Mouse (Mus musculus) liver, embryonic 15.5 days (tissue): Measurements from ENCODE around the gene Fndc3b. TPM values are rescaled to one million over a fixed set of nuclear protein-coding genes. Genes with fewer than 3 reads are reported as not detected.

ENCODE experiments used
- ATAC-seq: fragments of 200-750 bp; cut with Nextera tagmentation; 2 replicates; pipeline ENCODE4 v1.8.0; 2017; ENCODE audit warnings: moderate number of reproducible peaks, mild to moderate bottlenecking, moderate library complexity; ENCODE audit not compliant: insufficient read depth
- H3K27ac ChIP-seq: fragments of 300-500 bp; sonication (generic); replicated peaks from 2 replicates; pipeline ENCODE4 v1.5.1; 2015; ENCODE audit warnings: mild to moderate bottlenecking, inconsistent platforms
- H3K27me3 ChIP-seq: fragments of 300-500 bp; sonication (generic); 2 replicates; pipeline ENCODE4 v1.6.1; 2015; ENCODE audit warnings: mild to moderate bottlenecking, inconsistent platforms
- H3K36me3 ChIP-seq: fragments of 300-500 bp; sonication (generic); replicated peaks from 2 replicates; pipeline ENCODE4 v1.6.1; 2015; ENCODE audit warnings: moderate library complexity, mild to moderate bottlenecking, inconsistent platforms
- H3K4me1 ChIP-seq: fragments of 300-500 bp; sonication (generic); replicated peaks from 2 replicates; pipeline ENCODE4 v1.6.1; 2015; ENCODE audit warnings: inconsistent platforms
- H3K4me2 ChIP-seq: fragments of 300-500 bp; sonication (generic); 2 replicates; pipeline ENCODE4 v1.6.1; 2015; ENCODE audit warnings: moderate library complexity, mild to moderate bottlenecking, inconsistent platforms
- H3K4me3 ChIP-seq: fragments of 300-500 bp; sonication (generic); replicated peaks from 2 replicates; pipeline ENCODE4 v1.5.1; 2015; ENCODE audit warnings: mild to moderate bottlenecking, inconsistent platforms
- H3K9ac ChIP-seq: fragments of 300-500 bp; sonication (generic); 2 replicates; pipeline ENCODE4 v1.6.1; 2015; ENCODE audit warnings: moderate library complexity, mild to moderate bottlenecking, inconsistent platforms
- H3K9me3 ChIP-seq: fragments of 300-500 bp; sonication (generic); replicated peaks from 2 replicates; pipeline ENCODE4 v1.6.1; 2016; ENCODE audit warnings: inconsistent platforms
- WGBS: fragments of 180-500 bp; shearing (Covaris S2); methylation state at CpG from one replicate; pipeline ENCODE4 v1.1.7; 2015; ENCODE audit warnings: mixed read lengths; ENCODE audit not compliant: insufficient replicate concordance; 5-methylcytosine and 5-hydroxymethylcytosine counted together
- polyA plus RNA-seq: library from polyadenylated mRNA; unstranded; fragments of >200 nt; fragmentation: Nextera tagmentation; extraction: Ambion mirVana; gene quantifications from 2 replicates; pipeline ENCODE4 v1.2.1, GENCODE M21; 2015

Fndc3b gene
- polyA plus RNA-seq, 1 experiment from 2014 or later, result 8.5 TPM

DNA sequence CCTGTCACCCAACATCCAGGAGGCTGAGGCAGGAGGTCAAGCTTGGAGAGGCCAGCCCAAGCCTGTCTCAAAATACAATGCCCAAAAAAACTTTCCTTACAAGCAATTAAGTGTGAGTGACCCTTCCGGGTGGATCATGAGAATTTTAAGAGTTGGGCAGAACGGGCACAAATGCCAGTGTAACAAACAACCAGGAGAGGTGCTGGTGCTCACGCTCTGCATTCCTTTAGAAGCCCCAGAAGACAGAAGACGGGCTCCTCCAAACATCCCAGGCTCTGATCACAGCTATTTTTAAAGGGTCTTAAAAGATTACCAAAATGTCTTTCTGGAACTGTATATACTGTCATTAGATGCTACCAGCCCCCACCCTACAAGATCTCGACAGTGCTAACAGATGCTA, 2.5 kb downstream of the Fndc3b start:
- 55% methylated on average over 5 of the region's 5 CpGs for WGBS
- Histone ChIP-seq H3K4me1 (peaks cover 27% of the 10 kb centered on the region; the same call in 1 of the 2 replicates), H3K36me3 (no peaks in the 10 kb centered on the region), H3K27me3 (peaks cover 52% of the 10 kb centered on the region), H3K4me3 (peak overlapping the region; percentile 65), H3K4me2 (peak overlapping the region; percentile 63), H3K9me3 (no peaks in the 10 kb centered on the region), H3K27ac (no peak overlapping the region), H3K9ac (no peak overlapping the region)
- ATAC-seq, result no peak

DNA sequence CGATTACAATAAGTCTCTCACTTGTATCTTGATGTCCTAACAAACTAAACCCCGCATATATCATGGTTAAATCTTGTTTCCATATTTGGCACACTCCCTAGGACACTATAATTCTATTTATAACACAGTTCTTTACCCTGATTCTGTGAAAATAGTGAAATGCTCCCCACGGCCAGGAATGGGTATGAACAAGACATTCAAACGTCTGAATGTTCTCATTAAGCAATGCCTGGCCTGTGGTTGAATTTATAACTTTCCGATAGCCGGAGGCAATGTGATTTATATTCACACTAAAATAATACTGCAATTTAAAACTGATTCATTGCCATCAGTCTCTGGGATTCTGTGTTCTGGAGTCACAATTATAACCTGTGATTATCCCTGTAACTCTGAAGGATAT, 5.3 kb downstream of the Fndc3b start:
- WGBS, result 51% methylated on average over 6 of the region's 6 CpGs
- H3K36me3 ChIP-seq, result no peaks in the 10 kb centered on the region
- H3K4me3 ChIP-seq, result no peak overlapping the region
- ATAC-seq, result no peak
- H3K27ac ChIP-seq, result no peak overlapping the region
- H3K4me1 ChIP-seq, result peaks cover 19% of the 10 kb centered on the region
- no peak overlapping the region for H3K4me2 ChIP-seq
- H3K9ac ChIP-seq, result no peak overlapping the region
- H3K9me3 ChIP-seq, result no peaks in the 10 kb centered on the region
- peaks cover 33% of the 10 kb centered on the region for H3K27me3 ChIP-seq

DNA sequence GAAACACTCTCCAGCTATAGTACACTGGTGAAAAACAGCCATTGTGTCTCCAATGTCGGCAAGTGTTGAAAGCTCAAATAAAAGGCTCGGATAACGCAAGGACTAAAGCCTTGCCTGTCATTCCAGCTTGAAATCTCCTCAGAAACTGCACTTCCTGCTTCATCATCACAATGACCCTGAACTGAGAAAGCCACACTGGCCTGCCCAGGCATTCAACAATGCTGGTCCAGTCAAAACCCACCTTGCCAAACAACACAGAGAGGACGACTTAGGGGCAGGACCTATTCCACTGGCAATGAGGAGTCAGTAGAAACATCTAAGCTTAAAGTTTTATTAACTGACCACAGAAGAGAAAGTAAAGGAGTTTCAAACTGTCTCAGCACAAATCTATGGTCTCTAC, 6.1 kb downstream of the Fndc3b start:
- Histone ChIP-seq H3K9ac (no peak overlapping the region), H3K9me3 (no peaks in the 10 kb centered on the region), H3K4me3 (no peak overlapping the region), H3K36me3 (no peaks in the 10 kb centered on the region), H3K4me1 (peaks cover 14% of the 10 kb centered on the region), H3K27me3 (peaks cover 26% of the 10 kb centered on the region), H3K4me2 (no peak overlapping the region), H3K27ac (no peak overlapping the region)
- 44% methylated on average over 4 of the region's 4 CpGs for WGBS
- no peak for ATAC-seq

DNA sequence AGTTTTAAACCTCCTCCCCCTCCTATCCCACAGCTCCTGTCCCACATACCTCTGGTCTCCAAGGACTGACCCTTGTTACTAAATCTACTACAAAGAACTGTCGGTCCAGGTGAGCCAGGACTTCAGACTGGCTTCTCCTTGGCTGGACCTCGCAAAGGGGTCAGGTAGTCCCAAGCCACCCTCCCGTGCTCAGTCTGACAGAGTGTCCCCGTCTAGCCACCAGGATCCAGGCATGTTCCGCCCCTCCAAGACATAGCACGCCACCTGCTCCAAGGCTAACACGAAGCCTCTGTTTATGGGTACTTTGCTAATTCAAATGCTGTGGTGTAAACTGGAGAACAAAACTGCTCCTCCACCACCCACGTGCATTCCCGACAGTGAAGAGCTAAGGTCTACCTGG, 6.5 kb downstream of the Fndc3b start:
- Histone ChIP-seq H3K27ac (no peak overlapping the region), H3K4me1 (peaks cover 14% of the 10 kb centered on the region), H3K4me2 (no peak overlapping the region), H3K27me3 (peaks cover 22% of the 10 kb centered on the region), H3K36me3 (no peaks in the 10 kb centered on the region), H3K4me3 (no peak overlapping the region), H3K9me3 (no peaks in the 10 kb centered on the region), H3K9ac (no peak overlapping the region)
- WGBS, result 68% methylated on average over 9 of the region's 9 CpGs
- no peak for ATAC-seq

DNA sequence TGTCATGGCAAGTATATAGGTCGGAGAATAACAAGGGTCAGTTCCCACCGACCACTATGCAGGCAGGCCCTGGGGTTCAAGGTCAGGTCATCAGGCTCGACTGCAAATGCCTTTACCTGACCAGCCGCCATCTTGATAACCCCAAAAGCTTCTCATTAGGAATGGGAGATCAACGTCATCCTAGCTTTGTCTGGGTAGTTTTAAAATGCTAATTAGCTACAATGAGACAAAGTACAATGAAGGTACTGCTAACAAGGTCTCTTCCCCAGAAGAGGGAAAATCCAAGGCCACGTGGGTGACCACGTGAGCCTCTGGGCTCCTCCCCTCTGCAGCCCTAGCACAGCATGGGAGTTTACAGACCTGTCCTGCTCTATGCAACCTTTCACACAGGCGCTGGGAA, 7.6 kb downstream of the Fndc3b start:
- Histone ChIP-seq H3K27me3 (peaks cover 11% of the 10 kb centered on the region), H3K4me1 (peaks cover 14% of the 10 kb centered on the region), H3K9me3 (no peaks in the 10 kb centered on the region), H3K9ac (no peak overlapping the region), H3K4me2 (no peak overlapping the region), H3K36me3 (no peaks in the 10 kb centered on the region), H3K27ac (no peak overlapping the region), H3K4me3 (no peak overlapping the region)
- no peak for ATAC-seq
- WGBS, result 60% methylated on average over 8 of the region's 8 CpGs

DNA sequence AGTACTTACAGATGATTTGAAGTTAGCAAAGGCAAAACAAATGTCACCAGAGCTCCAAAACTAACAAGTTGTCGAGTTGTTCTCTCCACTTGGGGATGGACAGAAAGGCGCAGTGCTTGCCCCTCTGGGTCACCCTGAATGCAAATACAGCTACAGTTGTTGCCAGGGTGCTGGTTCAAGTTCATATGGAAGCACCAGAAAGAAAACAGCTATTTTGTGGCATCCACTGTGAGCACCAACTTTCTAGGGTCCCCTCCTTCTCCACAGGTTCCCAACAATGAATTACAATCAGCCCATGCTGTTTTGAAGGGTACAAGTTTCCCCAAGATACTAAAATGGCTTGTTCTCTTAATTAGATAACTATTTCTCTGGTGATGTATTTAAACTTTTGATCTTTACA, 8.0 kb downstream of the Fndc3b start:
- Histone ChIP-seq H3K36me3 (no peaks in the 10 kb centered on the region), H3K4me1 (peaks cover 14% of the 10 kb centered on the region), H3K27me3 (peaks cover 6% of the 10 kb centered on the region; the same call in 1 of the 2 replicates), H3K27ac (no peak overlapping the region), H3K4me2 (no peak overlapping the region), H3K9me3 (no peaks in the 10 kb centered on the region), H3K9ac (no peak overlapping the region), H3K4me3 (no peak overlapping the region)
- no peak for ATAC-seq
- WGBS, result 76% methylated on average over 2 of the region's 2 CpGs

DNA sequence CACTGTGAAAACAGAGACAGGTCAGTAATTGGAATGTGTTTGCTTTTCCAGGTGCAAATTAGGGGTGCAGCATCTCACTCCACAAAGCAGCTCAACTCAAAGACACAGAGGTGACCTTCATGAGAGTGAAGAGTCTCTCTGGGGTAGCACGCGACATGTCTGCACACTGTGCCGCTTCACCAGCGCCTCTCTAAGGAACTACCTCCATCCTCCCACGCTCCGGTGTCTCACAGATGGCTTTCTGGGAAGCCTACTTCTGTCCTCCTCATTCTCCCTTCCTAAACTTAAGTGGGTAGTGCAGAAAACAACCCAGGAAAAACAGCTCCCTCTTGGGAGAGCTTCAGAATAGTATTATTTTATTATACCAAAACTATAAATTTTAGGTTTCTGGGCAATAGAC, 12.4 kb downstream of the Fndc3b start:
- Histone ChIP-seq H3K36me3 (no peaks in the 10 kb centered on the region), H3K9ac (no peak overlapping the region), H3K27me3 (no peaks in the 10 kb centered on the region), H3K4me2 (no peak overlapping the region), H3K4me3 (no peak overlapping the region), H3K4me1 (peaks cover 21% of the 10 kb centered on the region), H3K9me3 (no peaks in the 10 kb centered on the region), H3K27ac (no peak overlapping the region)
- no peak for ATAC-seq
- WGBS, result 86% methylated on average over 6 of the region's 6 CpGs

DNA sequence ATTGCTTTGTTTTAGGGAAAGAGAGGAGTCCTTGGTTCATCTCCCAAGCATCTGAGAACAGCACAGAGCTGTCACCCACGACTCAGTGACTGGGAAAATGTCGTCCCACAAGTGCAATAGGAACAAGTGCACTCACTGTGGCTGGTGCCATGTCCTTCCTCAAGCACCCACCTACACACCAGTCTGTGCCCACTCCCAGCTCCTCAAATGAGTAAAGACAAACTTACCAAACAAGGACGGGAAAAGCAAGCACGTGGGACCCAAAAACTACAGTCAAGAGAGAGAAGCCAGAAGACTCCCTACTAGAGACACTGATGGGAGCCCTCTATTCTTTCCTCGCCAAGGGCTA, 14.7 kb downstream of the Fndc3b start:
- no peak overlapping the region for H3K4me3 ChIP-seq
- no peak overlapping the region for H3K4me2 ChIP-seq
- H3K4me1 ChIP-seq, result peaks cover 33% of the 10 kb centered on the region
- ATAC-seq, result no peak
- H3K36me3 ChIP-seq, result no peaks in the 10 kb centered on the region
- no peak overlapping the region for H3K27ac ChIP-seq
- no peaks in the 10 kb centered on the region for H3K27me3 ChIP-seq
- H3K9me3 ChIP-seq, result no peaks in the 10 kb centered on the region
- no peak overlapping the region for H3K9ac ChIP-seq
- 53% methylated on average over 5 of the region's 5 CpGs for WGBS

DNA sequence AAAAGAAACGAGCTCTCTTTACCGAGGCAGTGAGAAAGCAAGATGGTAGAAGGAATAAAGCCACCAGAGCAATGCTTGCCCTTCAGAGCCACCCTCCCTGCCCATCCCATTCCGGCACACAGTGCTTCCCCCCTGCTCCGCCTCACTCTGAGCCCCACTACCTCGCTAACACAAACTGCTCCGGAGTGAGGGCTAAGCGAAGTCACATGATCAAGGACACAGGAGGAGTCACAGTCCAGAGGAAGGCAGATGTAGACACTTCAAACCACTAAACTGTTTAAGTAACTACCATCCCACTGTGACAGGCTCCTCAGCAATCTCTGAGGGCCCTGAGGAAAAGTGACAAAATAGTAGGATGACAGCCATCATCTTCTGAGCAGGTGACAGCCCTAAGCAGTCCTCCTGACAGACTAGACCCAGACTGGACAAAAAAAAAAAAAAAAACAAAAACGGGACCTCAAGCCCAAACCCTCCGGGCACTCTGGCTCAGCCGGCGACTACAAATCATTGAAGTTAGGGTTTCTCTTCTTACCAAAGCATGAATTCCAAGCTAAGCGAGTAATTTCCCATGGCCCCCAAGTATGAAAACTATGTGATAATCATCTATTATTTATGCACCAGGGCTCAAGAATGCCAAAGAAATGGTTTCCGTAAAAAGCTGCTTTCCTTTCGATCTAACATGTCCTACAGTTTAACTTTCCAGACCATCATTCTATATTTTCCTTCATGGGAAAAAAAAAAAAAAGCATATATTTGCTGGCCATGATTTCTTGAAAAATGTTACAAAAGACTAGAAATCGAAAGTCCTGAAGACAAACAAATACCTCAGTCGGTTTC, 15.3 kb downstream of the Fndc3b start:
- Histone ChIP-seq H3K9ac (no peak overlapping the region), H3K4me1 (peaks cover 39% of the 10 kb centered on the region), H3K4me2 (no peak overlapping the region), H3K9me3 (no peaks in the 10 kb centered on the region), H3K27me3 (no peaks in the 10 kb centered on the region), H3K27ac (no peak overlapping the region), H3K4me3 (no peak overlapping the region), H3K36me3 (no peaks in the 10 kb centered on the region)
- no peak for ATAC-seq
- WGBS, result 64% methylated on average over 16 of the region's 16 CpGs

DNA sequence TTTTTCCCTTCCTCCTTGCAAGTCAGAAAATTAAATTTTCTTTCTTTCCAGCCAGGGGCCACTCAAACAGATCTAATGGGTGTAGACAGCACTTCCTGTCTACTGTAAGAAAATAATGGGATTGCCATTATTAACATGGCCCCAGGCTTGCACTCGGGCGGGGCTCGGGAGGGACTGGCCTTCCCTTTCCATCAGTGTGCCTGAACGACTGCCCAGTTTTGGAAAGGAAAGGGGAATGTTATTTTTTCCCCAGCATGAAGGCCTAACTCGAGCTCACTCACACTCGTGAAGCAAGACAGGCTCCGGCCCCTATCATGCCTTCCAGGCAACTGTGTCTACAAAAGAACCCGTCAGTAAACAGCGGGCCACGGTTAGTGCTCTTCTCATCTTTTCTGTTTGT, 16.5 kb downstream of the Fndc3b start:
- no peak overlapping the region for H3K27ac ChIP-seq
- H3K36me3 ChIP-seq, result no peaks in the 10 kb centered on the region
- no peaks in the 10 kb centered on the region for H3K27me3 ChIP-seq
- 54% methylated on average over 10 of the region's 10 CpGs for WGBS
- no peak for ATAC-seq
- no peaks in the 10 kb centered on the region for H3K9me3 ChIP-seq
- peaks cover 49% of the 10 kb centered on the region for H3K4me1 ChIP-seq
- H3K4me2 ChIP-seq, result no peak overlapping the region
- H3K9ac ChIP-seq, result no peak overlapping the region
- no peak overlapping the region for H3K4me3 ChIP-seq

DNA sequence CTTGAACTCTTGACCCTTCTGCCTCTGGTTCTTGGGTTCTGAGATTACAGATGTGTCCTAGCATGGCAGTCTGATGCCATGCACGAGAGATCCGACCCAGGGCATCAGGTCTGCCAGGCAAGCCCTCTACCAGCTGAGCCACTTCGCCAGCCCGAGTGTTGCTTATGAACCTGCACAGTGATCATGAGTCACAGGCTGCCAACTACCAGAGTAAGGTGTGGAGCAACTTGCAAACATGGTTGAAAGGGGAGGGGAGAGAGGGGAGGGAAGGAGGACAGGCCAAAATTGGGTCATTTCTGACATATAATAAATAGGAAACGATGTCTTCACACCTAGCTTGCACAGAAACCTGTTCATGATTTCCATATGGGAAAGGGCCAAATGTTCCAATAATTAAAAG, 17.0 kb downstream of the Fndc3b start:
- H3K4me1 ChIP-seq, result peaks cover 54% of the 10 kb centered on the region
- H3K9ac ChIP-seq, result no peak overlapping the region
- H3K4me3 ChIP-seq, result no peak overlapping the region
- no peak overlapping the region for H3K27ac ChIP-seq
- ATAC-seq, result no peak
- H3K4me2 ChIP-seq, result no peak overlapping the region
- H3K36me3 ChIP-seq, result no peaks in the 10 kb centered on the region
- H3K27me3 ChIP-seq, result no peaks in the 10 kb centered on the region
- H3K9me3 ChIP-seq, result no peaks in the 10 kb centered on the region
- 67% methylated on average over 5 of the region's 5 CpGs for WGBS
